Mouse (Mus musculus) adrenal gland, postnatal 4 days (tissue): ENCODE results near the gene Ciart. TPM values are rescaled to one million over a fixed set of nuclear protein-coding genes. Genes with fewer than 3 reads are reported as not detected.
"Not testable (repeated sequence)": the region's sequence is repeated elsewhere in the genome, so short reads cannot be mapped to it uniquely, and the experiment has no call there.

Source experiments
- DNase-seq, 2 experiments: peaks; one replicate each; pipeline ENCODE4 v3.0.0; 2021 to 2022; ENCODE audit warnings: low spot score in 2 of 2, mixed read lengths in 2 of 2
- total RNA-seq, 2 experiments: library from RNA; stranded (reverse); gene quantifications; 2 replicates each; pipeline ENCODE4 v1.2.3; 2021

The Ciart gene
- total RNA-seq, 2 experiments from 2014 or later, result 1.7 to 2.2 TPM

DNA sequence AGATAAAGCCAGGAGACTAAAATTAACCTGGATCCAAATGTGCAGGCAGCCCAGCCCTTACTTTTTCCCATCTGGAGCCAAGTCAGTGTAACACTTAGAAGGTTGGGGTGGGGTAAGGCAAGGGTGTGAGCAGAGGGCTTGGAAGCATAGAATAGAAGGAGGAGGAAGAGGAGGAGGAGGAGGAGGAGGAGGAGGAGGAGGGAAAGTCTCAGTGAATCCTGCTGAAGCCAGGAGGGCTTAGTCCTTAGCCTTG, 20.2 kb upstream of the Ciart start:
- DNase-seq, result no peak

GRCm38 (mm10) chr3:95901616-95902372, 19.7 kb upstream of the Ciart start:
- DNase-seq, result no peak

GRCm38 (mm10) chr3:95899800-95900524, 17.9 kb upstream of the Ciart start:
- DNase-seq, result no peak

DNA sequence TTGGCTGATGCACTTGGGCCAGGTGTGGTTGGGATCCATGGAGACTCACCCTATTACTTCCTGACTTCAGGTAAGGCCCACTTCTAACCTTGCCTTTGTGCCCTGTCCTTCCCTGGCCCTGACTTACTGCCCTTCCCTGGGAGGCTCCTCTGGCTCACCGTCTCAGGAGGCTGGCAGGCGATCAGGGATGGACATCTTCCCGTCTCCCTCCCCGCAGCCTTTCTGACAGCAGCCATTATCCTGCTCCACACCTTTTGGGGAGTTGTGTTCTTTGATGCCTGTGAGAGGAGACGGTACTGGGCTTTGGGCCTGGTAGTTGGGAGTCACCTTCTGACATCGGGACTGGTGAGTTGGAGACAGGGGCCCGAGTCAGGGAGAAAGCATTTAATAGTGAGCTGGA, 13.4 kb upstream of the Ciart start:
- not testable (repeated sequence) for DNase-seq

- peak in 1 of 2 experiments; percentile 44 for DNase-seq
These were observed 12.5 kb upstream of the Ciart start for GRCm38 (mm10) chr3:95894317-95895160.

GRCm38 (mm10) chr3:95893606-95894316, 11.7 kb upstream of the Ciart start, which contains the start of gene Aph1a:
Gene Aph1a, plus strand, starts transcription at chr3:95893969.
- peak; percentile 69 to 90 for DNase-seq

DNA sequence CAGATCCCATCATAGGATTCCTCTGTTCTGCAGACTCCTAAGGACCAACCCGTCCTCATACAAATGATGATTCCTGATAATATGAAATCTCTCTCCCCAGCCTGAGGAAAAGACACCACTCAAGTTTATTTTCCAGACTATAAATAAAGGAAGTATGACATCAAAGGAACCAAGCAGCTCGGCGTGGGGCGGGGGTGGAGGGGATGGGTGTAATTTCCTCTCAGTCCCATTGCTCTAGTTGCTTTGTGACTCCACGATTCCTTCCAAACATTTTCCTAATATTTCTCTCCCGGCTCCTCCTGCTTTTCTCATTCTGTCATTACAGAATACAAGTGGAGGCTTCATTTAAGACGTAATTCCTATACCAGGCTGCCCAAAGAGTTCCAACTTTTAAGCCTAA, 11.1 kb upstream of the Ciart start:
- DNase-seq, result no peak

GRCm38 (mm10) chr3:95892066-95893052, 10.3 kb upstream of the Ciart start:
- DNase-seq, result no peak

DNA sequence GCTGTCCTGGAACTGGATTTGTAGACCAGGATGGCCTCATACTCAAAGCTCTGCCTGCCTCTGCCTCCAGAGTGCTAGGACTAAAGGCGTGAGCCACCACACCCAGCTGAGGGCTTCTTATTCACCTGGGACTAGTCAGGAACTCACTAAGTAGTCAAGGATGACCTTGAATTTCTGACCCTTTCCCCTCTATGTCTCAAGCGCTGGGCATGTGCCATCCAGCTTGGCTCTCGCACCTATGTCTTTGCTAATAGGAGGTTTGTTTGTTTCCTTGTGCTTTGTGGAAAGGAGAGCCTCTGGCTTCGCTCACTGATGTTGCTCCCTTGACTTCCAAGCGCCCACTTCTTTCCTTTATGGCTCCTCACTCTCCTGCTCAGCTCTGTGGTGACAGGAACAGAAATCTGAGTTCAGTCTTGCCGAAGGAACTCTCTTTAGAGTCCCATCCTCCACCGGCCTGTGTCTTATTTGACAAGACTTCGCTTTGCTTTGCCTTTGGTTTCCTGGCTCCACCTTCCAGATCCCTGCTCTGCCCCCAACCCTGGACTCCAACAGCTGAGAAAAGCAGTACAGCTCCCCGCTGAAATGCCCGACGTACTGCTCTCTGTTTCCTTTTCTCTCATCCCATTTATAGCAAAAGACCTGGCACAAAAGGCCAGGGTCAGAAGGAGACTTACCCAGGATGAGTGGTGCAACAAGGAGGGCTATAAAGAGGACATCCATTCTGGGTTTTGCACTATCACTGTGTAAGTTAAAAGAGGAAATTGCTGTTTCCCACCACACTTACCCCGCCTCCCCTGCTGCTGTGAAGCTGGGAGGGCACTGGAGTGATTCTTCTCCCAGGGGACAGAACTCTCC, 9.4 kb upstream of the Ciart start, which contains the start of gene BC028528:
TSS of gene BC028528 (minus strand) at position 795 of the 855 bp plus-strand sequence.
- no peak for DNase-seq

DNA sequence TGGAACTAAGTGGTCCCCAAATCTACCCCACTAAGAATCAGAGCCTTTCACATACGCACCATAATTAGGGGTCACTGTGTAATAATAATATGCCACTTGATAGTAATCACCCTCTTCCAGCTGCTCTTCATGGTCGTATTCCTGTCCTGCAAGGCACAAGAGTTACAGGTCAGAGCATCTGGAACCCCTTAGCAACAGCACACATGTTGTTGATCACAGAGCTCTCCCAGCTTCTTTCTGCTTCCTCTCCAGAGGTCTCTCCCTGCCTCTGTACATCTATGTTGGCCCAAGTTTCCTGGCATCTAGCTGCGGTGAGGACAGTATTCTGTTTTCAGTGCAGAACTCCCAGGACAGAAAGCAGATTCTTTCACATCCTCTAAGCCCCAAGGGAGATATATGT, 7.6 kb upstream of the Ciart start:
- no peak for DNase-seq

GRCm38 (mm10) chr3:95887596-95887995, 5.5 kb upstream of the Ciart start:
- no peak for DNase-seq

DNA sequence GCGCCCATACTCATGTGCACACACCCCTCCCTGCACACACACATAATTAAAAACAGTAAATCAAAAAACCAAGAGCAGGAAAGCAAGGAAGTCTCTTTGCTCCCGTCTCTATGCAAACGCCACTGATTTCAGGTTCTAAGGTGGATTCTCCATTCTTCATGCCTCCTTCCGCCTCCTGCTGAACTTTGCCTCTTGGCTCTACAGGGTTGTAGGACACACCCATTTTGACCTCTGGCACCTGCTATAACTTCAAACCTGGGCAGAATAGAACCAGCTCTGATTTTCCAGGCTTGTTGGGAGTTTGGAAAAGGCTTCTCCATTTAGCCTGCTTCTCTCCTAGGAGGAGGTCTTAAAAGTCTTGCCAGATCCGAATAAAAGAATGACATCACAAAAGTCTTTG, 2.3 kb upstream of the Ciart start:
- no peak for DNase-seq

DNA sequence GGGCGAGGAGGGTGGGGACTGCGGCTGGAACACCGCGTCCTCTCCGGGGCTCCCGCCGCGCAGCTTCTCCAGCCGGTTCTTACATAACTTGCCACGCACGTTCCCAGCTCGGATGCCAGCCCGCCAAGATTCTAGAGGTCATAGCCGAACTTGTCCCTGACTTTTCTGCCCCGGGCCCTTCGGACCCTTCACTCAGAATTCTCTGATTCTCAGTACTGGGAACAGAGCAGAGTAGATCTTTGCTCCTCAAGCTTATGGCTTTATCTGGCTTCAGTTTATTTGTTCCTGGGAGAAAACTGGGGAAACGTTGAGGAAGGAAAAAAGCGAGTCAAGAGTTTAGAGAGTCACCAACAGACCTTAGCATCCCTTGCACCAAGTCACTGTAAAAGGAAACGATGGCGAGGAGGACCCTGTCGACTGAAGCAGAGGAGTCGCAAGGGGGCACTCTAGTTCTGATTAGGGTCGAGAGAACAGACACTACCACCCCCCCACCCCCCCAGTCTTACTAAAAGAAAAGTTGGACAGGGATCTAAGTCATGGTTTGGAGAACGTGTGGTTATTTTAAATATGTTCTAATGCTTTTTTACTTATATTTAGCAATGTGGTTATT, 870 bp upstream of the Ciart start:
- DNase-seq, result no peak

DNA sequence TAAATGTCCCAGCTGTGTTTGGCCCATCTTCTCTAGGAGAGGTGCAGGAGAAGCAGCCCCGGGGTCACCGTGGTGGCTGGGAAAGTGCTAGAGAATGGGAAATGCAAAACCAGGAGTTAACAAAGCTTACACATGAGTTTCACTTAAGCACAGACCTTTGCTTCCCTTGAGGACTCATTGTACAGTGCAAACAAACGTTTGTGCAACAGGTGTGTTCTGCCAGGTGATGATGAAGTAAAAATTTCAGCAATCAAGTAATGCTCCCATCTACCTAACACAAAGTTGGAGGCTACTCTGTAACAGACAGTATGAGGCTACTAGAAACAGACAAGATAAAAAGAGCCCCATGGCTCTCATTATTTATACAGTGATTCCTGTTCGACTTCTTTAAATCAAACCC, 3.0 kb downstream of the Ciart start:
- DNase-seq, result no peak

DNA sequence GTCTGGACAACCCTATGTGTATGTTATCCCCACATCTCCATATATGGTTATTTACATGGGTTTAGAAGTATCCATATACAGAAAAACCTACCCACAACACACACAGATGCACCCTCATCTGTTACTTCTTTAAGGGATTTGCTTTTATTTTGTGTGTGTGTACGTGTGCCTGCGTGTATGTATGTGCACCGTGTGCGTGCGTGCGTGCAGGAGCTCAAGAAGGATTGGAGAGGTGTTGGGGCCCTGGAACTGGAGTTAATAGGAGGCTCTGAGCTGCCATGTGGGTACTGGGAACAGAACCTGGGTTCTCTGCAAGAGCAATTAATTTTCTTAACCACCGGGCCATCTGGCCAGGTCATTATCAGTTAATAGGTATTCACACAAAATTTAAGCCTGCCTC, 10.0 kb downstream of the Ciart start:
- no peak for DNase-seq

- peak; percentile 62 to 82 for DNase-seq
These were observed 10.6 kb downstream of the Ciart start, which contains the start of gene Mrps21 for GRCm38 (mm10) chr3:95871392-95871867. Gene Mrps21, minus strand, starts transcription at chr3:95871519.

DNA sequence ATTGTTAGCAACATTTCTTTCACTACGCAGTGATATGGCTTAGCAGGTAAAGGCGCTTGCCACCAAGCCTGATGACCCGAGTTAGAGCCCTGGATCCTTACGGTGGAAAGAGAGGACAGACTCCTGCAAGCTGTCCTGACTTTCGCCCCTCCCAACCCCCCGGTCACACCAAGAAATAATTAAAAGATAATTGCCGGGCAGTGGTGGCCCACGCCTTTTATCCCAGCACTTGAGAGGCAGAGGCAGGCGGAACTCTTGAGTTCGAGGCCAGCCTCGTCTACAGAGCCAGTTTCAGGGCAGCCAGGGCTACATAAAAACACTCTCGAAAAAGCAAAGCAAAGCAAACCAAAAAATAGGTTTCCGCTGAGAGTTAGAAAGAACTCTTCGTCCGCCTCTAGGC, 11.1 kb downstream of the Ciart start:
- no peak for DNase-seq

DNA sequence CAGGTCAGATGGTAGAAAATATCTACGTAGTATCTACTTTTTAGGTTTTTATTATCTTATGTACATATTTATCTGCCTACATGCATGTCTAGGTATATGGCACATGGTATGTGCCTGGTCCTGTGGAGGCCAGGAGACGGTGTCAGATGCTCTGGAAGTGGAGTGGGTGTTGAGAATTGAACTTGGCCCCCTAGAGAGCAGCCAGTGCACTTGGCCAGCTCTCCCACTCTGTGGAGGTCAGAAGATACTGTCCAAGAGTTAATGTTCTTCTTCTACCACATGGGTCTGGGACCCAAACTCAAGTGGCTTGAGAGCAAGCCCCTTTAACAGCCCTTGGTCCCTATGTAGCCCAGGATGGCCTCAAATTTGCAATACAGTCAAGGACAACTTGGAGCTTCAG, 14.6 kb downstream of the Ciart start:
- DNase-seq, result no peak
